Mouse (Mus musculus) splenic B cell, adult 2 months (primary cell): ENCODE measurements around the gene Insig1.
A peak's percentile ranks its signal among the peaks of the same experiment; 100 is the strongest.

ENCODE experiments used
- DNase-seq: peaks from one replicate; pipeline ENCODE4 v3.0.0-alpha.2; 2011; ENCODE audit warnings: low read depth, low spot score
- H3K27me3 ChIP-seq: 2 replicates; pipeline ENCODE4 v1.6.1; 2012; ENCODE audit warnings: mild to moderate bottlenecking, low read length, moderate library complexity, mixed read lengths; ENCODE audit not compliant: control insufficient read depth, poor library complexity, insufficient read depth, severe bottlenecking
- H3K36me3 ChIP-seq: 2 replicates; pipeline ENCODE4 v1.6.1; 2012; ENCODE audit warnings: mild to moderate bottlenecking, low read length, moderate library complexity, mixed read lengths; ENCODE audit not compliant: control insufficient read depth, poor library complexity, insufficient read depth, severe bottlenecking

Insig1 gene

GRCm38 (mm10) chr5:28119576-28119975, 48.4 kb downstream of the Insig1 start:
- H3K36me3 ChIP-seq: no peaks in the 10 kb centered on the region
- no peak for DNase-seq
- no peaks in the 10 kb centered on the region; the same call in 1 of the 2 replicates for H3K27me3 ChIP-seq

- Histone ChIP-seq H3K36me3 (no peaks in the 10 kb centered on the region), H3K27me3 (no peaks in the 10 kb centered on the region; the same call in none of the 2 replicates)
- peak; percentile 77 for DNase-seq
These were observed 51.6 kb downstream of the Insig1 start for GRCm38 (mm10) chr5:28122491-28123454.

GRCm38 (mm10) chr5:28123455-28123825, 52.3 kb downstream of the Insig1 start:
- DNase-seq: no peak
- Histone ChIP-seq H3K36me3 (no peaks in the 10 kb centered on the region), H3K27me3 (no peaks in the 10 kb centered on the region; the same call in none of the 2 replicates)

GRCm38 (mm10) chr5:28124321-28125230, 53.4 kb downstream of the Insig1 start:
- no peak for DNase-seq
- Histone ChIP-seq H3K36me3 (no peaks in the 10 kb centered on the region), H3K27me3 (no peaks in the 10 kb centered on the region; the same call in none of the 2 replicates)
